21 mouse cellular contexts compared by ENCODE assay signal in genomic region chr7:83904831-83905230, GRCm38 (mm10).
"Had no signal": no experiment of that assay in that cellular context is flagged by ENCODE, and none has a peak within 500 bp of the region (broad histone marks: within the 10 kb centered on the region; RNA-seq: fewer than 3 reads in every experiment).

No protein-coding gene starts in this region.

- H3K4me1 ChIP-seq: limb, embryonic 12.5 days; limb, embryonic 15.5 days; midbrain, embryonic 12.5 days; midbrain, embryonic 15.5 days; neural tube, embryonic 12.5 days; neural tube, embryonic 15.5 days had no signal

- H3K27ac ChIP-seq: limb, embryonic 12.5 days; limb, embryonic 15.5 days; liver, embryonic 14.5 days; macrophage; midbrain, embryonic 12.5 days; midbrain, embryonic 15.5 days; neural tube, embryonic 12.5 days; neural tube, embryonic 15.5 days; stomach, postnatal 0 days had no signal

- ATAC-seq: liver, postnatal 0 days; lung, postnatal 0 days; midbrain, embryonic 15.5 days had no signal

- DNase-seq: kidney, adult 9 months; kidney, postnatal 25 days; left cerebral cortex, postnatal 4 days; liver, postnatal 0 days; lung, embryonic 14.5 days; right cerebral cortex, adult 18-20 months; right cerebral cortex, postnatal 14 days; right cerebral cortex, postnatal 4 days; thymus, adult 2 months; thymus, postnatal 14 days; thymus, postnatal 4 days had no signal

- H3K9me3 ChIP-seq: limb, embryonic 15.5 days; midbrain, embryonic 12.5 days; midbrain, embryonic 15.5 days; neural tube, embryonic 15.5 days had no signal

- H3K27me3 ChIP-seq: limb, embryonic 12.5 days; limb, embryonic 15.5 days; midbrain, embryonic 12.5 days; midbrain, embryonic 15.5 days; neural tube, embryonic 12.5 days; neural tube, embryonic 15.5 days had no signal

- H3K4me3 ChIP-seq: limb, embryonic 12.5 days; limb, embryonic 15.5 days; midbrain, embryonic 12.5 days; midbrain, embryonic 15.5 days; neural tube, embryonic 12.5 days; neural tube, embryonic 15.5 days had no signal

- H3K9ac ChIP-seq: limb, embryonic 12.5 days; limb, embryonic 15.5 days; liver, embryonic 14.5 days; liver, postnatal 0 days; lung, embryonic 14.5 days; midbrain, embryonic 12.5 days; midbrain, embryonic 15.5 days; neural tube, embryonic 12.5 days; neural tube, embryonic 15.5 days had no signal
